Mouse (Mus musculus): Measurements from ENCODE around the gene Clta. TPM values are rescaled to one million over a fixed set of nuclear protein-coding genes. Genes with fewer than 3 reads are reported as not detected.

Gene Clta
- total RNA-seq, 1 experiment: 373 TPM

DNA sequence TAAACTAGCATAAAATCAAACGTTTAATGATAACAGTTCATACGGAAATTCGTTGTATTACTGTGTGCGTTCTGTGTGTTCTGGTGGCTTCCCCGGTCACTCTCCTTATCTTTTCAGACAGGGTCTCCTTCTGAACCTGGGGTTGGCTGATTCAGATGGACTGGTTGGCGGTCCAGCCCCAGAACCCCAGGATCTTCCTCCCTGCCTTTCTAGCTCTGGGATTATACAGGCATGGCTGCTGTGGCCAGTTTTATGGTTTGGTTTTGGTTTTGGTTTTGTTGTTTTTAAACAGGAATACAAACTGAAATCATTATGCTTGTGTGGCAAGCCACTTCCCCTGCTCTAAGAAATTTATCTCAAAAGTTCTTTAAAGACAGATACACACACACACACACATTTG is 44.0 kb upstream of the Clta start:
- Histone ChIP-seq H3K9me3 (ENCODE audit: control insufficient read depth, insufficient read depth, low read depth, low read length) (no peaks in the 10 kb centered on the region), H3K9ac (ENCODE audit: insufficient read depth, low read depth, low read length, poor library complexity, severe bottlenecking) (no peak overlapping the region), H3K4me3 (ENCODE audit: insufficient read depth in 1 of 2, low read depth in 1 of 2, low read length in 2 of 2, poor library complexity in 1 of 2, severe bottlenecking in 1 of 2) (no peak overlapping the region), H3K36me3 (ENCODE audit: control insufficient read depth, insufficient read depth, low read length, poor library complexity, severe bottlenecking) (no peaks in the 10 kb centered on the region), H3K27ac (ENCODE audit: insufficient read depth, low read depth, low read length, poor library complexity, severe bottlenecking) (no peak overlapping the region), H3K4me1 (ENCODE audit: control insufficient read depth in 2 of 2, insufficient read depth in 2 of 2, low read length in 2 of 2, poor library complexity in 1 of 2) (peaks cover 14 to 36% of the 10 kb centered on the region in 2 experiments)
- TF ChIP-seq ZNF384 (IDR thresholded peaks at IDR 0.05; ENCODE audit: low read depth, low read length): no peak
- TF ChIP-seq ZC3H11A (IDR thresholded peaks at IDR 0.05; ENCODE audit: borderline replicate concordance, low read depth, low read length): no peak
- TF ChIP-seq HCFC1 (IDR thresholded peaks at IDR 0.05; ENCODE audit: borderline replicate concordance, insufficient read depth, low read length): no peak
- no peak for TF ChIP-seq CHD2 (IDR thresholded peaks at IDR 0.05; ENCODE audit: low read depth, low read length)
- TF ChIP-seq MAFK (IDR thresholded peaks at IDR 0.05; ENCODE audit: insufficient read depth, low read depth, low read length): no peak
- in situ Hi-C loops (cut with MboI; ENCODE audit: low sequenced_read_pairs in 2 of 2, unreplicated experiment in 2 of 2): no loop called here
- DNase-seq (ENCODE audit: low read depth, low spot score): no peak

- H3K36me3 ChIP-seq (ENCODE audit: control insufficient read depth, insufficient read depth, low read length, poor library complexity, severe bottlenecking): no peaks in the 10 kb centered on the region
- H3K9ac ChIP-seq (ENCODE audit: insufficient read depth, low read depth, low read length, poor library complexity, severe bottlenecking): no peak overlapping the region; the same call in 1 of the 2 replicates
- no peak overlapping the region for H3K4me3 ChIP-seq (ENCODE audit: insufficient read depth in 1 of 2, low read depth in 1 of 2, low read length in 2 of 2, poor library complexity in 1 of 2, severe bottlenecking in 1 of 2)
- DNase-seq (ENCODE audit: low read depth, low spot score): no peak
- TF ChIP-seq CHD2 (IDR thresholded peaks at IDR 0.05; ENCODE audit: low read depth, low read length) (no peak), ZNF384 (IDR thresholded peaks at IDR 0.05; ENCODE audit: low read depth, low read length) (no peak), ZC3H11A (IDR thresholded peaks at IDR 0.05; ENCODE audit: borderline replicate concordance, low read depth, low read length) (no peak), HCFC1 (IDR thresholded peaks at IDR 0.05; ENCODE audit: borderline replicate concordance, insufficient read depth, low read length) (no peak), MAFK (IDR thresholded peaks at IDR 0.05; ENCODE audit: insufficient read depth, low read depth, low read length) (no peak)
- H3K27ac ChIP-seq (ENCODE audit: insufficient read depth, low read depth, low read length, poor library complexity, severe bottlenecking): peak overlapping the region; percentile 76
- peaks cover 13 to 47% of the 10 kb centered on the region in 2 experiments for H3K4me1 ChIP-seq (ENCODE audit: control insufficient read depth in 2 of 2, insufficient read depth in 2 of 2, low read length in 2 of 2, poor library complexity in 1 of 2)
- in situ Hi-C loops (cut with MboI; ENCODE audit: low sequenced_read_pairs in 2 of 2, unreplicated experiment in 2 of 2): no loop called here
- no peaks in the 10 kb centered on the region for H3K9me3 ChIP-seq (ENCODE audit: control insufficient read depth, insufficient read depth, low read depth, low read length)
These were observed 39.9 kb upstream of the Clta start for GRCm38 (mm10) chr4:43964326-43964833.

DNA sequence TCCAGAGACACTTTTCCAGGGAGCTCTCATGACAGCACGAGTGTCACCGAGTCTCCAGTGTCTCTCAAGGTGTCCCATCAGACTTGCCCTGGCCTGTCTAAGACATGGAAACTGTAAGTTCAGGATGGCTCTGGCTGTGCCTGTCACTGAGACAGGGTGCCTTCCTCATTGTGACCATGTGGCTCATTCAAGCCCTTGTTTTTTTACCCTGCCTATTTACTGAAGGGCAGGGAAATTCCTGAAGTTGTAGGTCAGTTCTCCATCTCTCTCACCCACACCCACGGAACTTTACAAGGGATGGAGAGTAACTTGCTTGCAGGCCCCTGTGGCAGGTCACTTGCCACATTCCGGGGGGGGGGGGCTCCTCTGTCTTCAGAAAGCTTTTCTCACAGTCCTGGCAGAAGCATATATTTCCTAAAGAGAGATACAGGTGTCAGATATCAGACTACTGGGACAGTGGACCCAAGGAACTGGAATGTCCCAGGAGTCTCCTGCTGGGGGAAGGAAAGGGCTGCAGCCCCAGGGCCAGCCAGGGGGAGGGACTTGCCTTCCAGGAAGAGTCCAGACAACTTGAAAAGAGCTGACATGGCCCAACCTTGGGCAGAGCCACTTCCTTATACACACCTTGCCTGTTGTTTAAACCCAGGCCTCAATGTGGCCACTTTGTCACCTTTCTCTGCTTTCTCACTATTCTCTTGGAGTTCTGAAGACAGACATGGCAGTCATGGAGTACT is 39.1 kb upstream of the Clta start:
- H3K4me1 ChIP-seq (ENCODE audit: control insufficient read depth in 2 of 2, insufficient read depth in 2 of 2, low read length in 2 of 2, poor library complexity in 1 of 2): peaks cover 7 to 48% of the 10 kb centered on the region in 2 experiments; a peak in 3 of 4 replicates
- no peaks in the 10 kb centered on the region for H3K36me3 ChIP-seq (ENCODE audit: control insufficient read depth, insufficient read depth, low read length, poor library complexity, severe bottlenecking)
- DNase-seq (ENCODE audit: low read depth, low spot score): no peak
- H3K4me3 ChIP-seq (ENCODE audit: insufficient read depth in 1 of 2, low read depth in 1 of 2, low read length in 2 of 2, poor library complexity in 1 of 2, severe bottlenecking in 1 of 2): no peak overlapping the region
- H3K27ac ChIP-seq (ENCODE audit: insufficient read depth, low read depth, low read length, poor library complexity, severe bottlenecking): peak overlapping the region; percentile 76
- in situ Hi-C loops (cut with MboI; ENCODE audit: low sequenced_read_pairs in 2 of 2, unreplicated experiment in 2 of 2): no loop called here
- TF ChIP-seq ZNF384 (IDR thresholded peaks at IDR 0.05; ENCODE audit: low read depth, low read length) (no peak), MAFK (IDR thresholded peaks at IDR 0.05; ENCODE audit: insufficient read depth, low read depth, low read length) (0 out of 2 replicates have a peak, but pooled peaks have one; percentile 33)
- H3K9me3 ChIP-seq (ENCODE audit: control insufficient read depth, insufficient read depth, low read depth, low read length): no peaks in the 10 kb centered on the region
- H3K9ac ChIP-seq (ENCODE audit: insufficient read depth, low read depth, low read length, poor library complexity, severe bottlenecking): no peak overlapping the region; the same call in 1 of the 2 replicates

DNA sequence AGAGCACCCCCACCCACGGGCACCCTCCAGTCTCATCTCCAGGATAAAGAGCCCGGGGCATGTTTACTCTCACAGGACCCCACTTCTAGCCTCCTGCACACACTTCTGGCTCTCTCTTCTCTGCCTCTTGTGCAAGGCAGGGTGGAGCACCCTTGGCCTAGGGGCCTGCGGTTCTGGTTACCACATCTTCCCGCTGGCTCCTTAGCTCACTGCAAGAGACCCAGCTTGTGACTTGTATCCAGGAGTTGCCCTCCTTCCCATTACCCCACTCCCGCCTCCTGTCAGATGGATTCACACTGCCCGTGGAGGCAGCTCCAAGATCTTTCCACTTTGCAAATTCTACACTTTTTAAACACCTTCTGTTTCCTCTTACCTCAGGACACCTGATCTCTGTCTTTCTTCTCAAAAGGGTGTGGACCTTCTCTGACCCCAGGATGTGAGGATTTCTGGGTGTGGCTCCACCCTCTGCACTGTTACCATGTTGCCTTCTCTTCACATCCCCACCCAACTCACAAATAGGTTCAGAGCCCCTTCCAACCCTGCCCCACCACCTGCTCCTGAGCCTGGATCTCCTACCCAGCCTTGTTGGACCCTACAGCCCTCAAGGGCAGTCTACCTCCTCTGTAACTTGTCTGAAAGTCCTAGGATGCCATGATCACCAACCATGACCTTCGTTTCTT is 38.3 kb upstream of the Clta start:
- H3K9ac ChIP-seq (ENCODE audit: insufficient read depth, low read depth, low read length, poor library complexity, severe bottlenecking): no peak overlapping the region
- H3K36me3 ChIP-seq (ENCODE audit: control insufficient read depth, insufficient read depth, low read length, poor library complexity, severe bottlenecking): peaks cover 3% of the 10 kb centered on the region; the same call in 1 of the 2 replicates
- no peak for TF ChIP-seq ZC3H11A (IDR thresholded peaks at IDR 0.05; ENCODE audit: borderline replicate concordance, low read depth, low read length)
- TF ChIP-seq HCFC1 (IDR thresholded peaks at IDR 0.05; ENCODE audit: borderline replicate concordance, insufficient read depth, low read length): no peak
- H3K27ac ChIP-seq (ENCODE audit: insufficient read depth, low read depth, low read length, poor library complexity, severe bottlenecking): peak overlapping the region; percentile 76
- DNase-seq (ENCODE audit: low read depth, low spot score): no peak
- no peaks in the 10 kb centered on the region for H3K9me3 ChIP-seq (ENCODE audit: control insufficient read depth, insufficient read depth, low read depth, low read length)
- in situ Hi-C loops (cut with MboI; ENCODE audit: low sequenced_read_pairs in 2 of 2, unreplicated experiment in 2 of 2): no loop called here
- H3K4me1 ChIP-seq (ENCODE audit: control insufficient read depth in 2 of 2, insufficient read depth in 2 of 2, low read length in 2 of 2, poor library complexity in 1 of 2): peaks cover 7 to 57% of the 10 kb centered on the region in 2 experiments; a peak in 3 of 4 replicates
- no peak overlapping the region for H3K4me3 ChIP-seq (ENCODE audit: insufficient read depth in 1 of 2, low read depth in 1 of 2, low read length in 2 of 2, poor library complexity in 1 of 2, severe bottlenecking in 1 of 2)
